Mouse (Mus musculus): ENCODE data around the gene B9d1. TPM values are rescaled to one million over a fixed set of nuclear protein-coding genes. Genes with fewer than 3 reads are reported as not detected.

B9d1 gene
- polyA plus RNA-seq, 1 experiment from 2014 or later, result 47.9 TPM

GRCm38 (mm10) chr11:61494129-61494997 lies 10.6 kb upstream of the B9d1 start, which contains the start of gene Mapk7:
Mapk7 (minus strand) TSS chr11:61494406.
- peak within 1 kb of the TSS; percentile 79 for H3K4me3 ChIP-seq (ENCODE audit: low read length)
- under 1% methylated on average over 59 of the region's 62 CpGs for WGBS

GRCm38 (mm10) chr11:61495528-61495927 lies 9.4 kb upstream of the B9d1 start:
- ATAC-seq (ENCODE audit: low read depth), result no peak
- Histone ChIP-seq H3K4me1 (replicated peaks; ENCODE audit: control insufficient read depth, insufficient read depth, low read length) (peaks cover 15% of the 10 kb centered on the region), H3K4me2 (ENCODE audit: low read depth, low read length) (no peak overlapping the region), H3K4me3 (ENCODE audit: low read length) (no peak overlapping the region), H3K9me3 (ENCODE audit: control insufficient read depth, low read length) (no peaks in the 10 kb centered on the region), H3K27ac (ENCODE audit: low read length) (peak overlapping the region; percentile 92), H3K36me3 (ENCODE audit: control insufficient read depth, insufficient read depth, low read length) (peaks cover 17% of the 10 kb centered on the region), H3K9ac (ENCODE audit: low read length) (no peak overlapping the region), H3K27me3 (ENCODE audit: control insufficient read depth, insufficient read depth, low read depth, low read length) (no peaks in the 10 kb centered on the region)
- 74% methylated on average over 2 of the region's 2 CpGs for WGBS

More at GRCm38 (mm10) chr11:61494129-61494997, 10.6 kb upstream of the B9d1 start, which contains the start of gene Mapk7:
- Histone ChIP-seq H3K9ac (ENCODE audit: low read length) (peak within 1 kb of the TSS; percentile 85), H3K27ac (ENCODE audit: low read length) (peak within 1 kb of the TSS; percentile 92), H3K4me2 (ENCODE audit: low read depth, low read length) (peak within 1 kb of the TSS; percentile 92), H3K36me3 (ENCODE audit: control insufficient read depth, insufficient read depth, low read length) (peaks cover 28% of the 10 kb centered on the region), H3K9me3 (ENCODE audit: control insufficient read depth, low read length) (no peaks in the 10 kb centered on the region), H3K4me1 (replicated peaks; ENCODE audit: control insufficient read depth, insufficient read depth, low read length) (peaks cover 15% of the 10 kb centered on the region), H3K27me3 (ENCODE audit: control insufficient read depth, insufficient read depth, low read depth, low read length) (no peaks in the 10 kb centered on the region)
- peak; percentile 94 for ATAC-seq (ENCODE audit: low read depth)

DNA sequence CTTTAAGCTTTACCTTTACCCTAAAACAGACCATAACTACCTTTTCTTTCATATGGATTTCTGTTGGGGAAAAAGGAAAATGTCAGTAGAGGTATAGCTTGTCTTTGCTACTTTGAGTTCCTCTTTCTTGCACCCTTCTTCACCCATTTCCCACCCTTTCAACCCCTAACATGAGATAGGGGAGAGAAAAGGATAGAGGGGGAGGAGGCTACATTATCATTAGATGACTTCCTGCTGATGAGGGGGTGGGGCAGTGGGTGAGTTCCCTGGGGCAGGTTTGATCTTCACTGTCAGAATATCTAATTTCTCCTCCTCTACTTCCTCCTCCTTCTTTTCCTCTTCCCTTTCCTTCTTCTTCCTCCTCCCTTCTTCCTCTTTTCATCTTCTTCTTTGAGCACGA lies 7.5 kb upstream of the B9d1 start:
- Histone ChIP-seq H3K4me3 (ENCODE audit: low read length) (no peak overlapping the region), H3K4me2 (ENCODE audit: low read depth, low read length) (no peak overlapping the region), H3K9ac (ENCODE audit: low read length) (no peak overlapping the region), H3K27me3 (ENCODE audit: control insufficient read depth, insufficient read depth, low read depth, low read length) (no peaks in the 10 kb centered on the region), H3K36me3 (ENCODE audit: control insufficient read depth, insufficient read depth, low read length) (no peaks in the 10 kb centered on the region), H3K4me1 (replicated peaks; ENCODE audit: control insufficient read depth, insufficient read depth, low read length) (peaks cover 15% of the 10 kb centered on the region), H3K9me3 (ENCODE audit: control insufficient read depth, low read length) (no peaks in the 10 kb centered on the region), H3K27ac (ENCODE audit: low read length) (no peak overlapping the region)
- WGBS, result 69% methylated on average over 1 of the region's 1 CpGs
- ATAC-seq (ENCODE audit: low read depth), result no peak

DNA sequence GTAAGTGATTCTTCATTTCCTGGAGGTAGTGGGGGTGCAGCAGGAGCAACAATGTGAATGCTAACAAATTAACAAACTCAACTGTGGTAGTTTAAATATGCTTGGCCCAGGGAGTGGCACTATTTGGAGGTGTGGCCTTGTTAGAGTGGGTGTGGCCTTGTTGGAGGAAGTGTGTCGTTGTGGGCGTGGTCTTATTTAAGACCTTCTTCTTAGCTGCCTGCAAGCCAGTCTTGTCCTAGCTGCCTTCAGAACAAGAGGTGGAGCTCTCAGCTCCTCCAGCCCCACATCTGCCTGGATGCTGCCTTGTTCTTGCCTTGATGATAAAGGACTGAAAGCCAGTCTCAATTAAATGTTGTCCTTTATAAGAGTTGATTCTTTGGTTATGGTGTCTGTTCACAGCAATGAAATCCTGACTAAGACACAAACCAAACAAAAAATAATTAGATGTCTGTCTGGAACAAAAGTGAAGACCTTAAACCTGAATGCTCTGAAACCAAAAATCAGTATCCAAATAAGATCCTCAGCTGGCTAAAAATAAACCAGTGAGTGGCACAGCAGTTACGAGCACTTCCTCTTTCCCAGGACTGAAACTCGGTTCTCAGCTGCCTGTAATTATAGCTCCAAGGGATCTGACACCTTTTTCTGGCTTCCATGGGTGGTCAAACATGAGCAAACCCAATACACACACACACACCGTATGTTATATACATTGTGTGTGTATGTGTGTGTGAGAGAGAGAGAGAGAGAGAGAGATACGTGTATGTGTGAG lies 6.0 kb upstream of the B9d1 start:
- Histone ChIP-seq H3K27ac (ENCODE audit: low read length) (no peak overlapping the region), H3K9me3 (ENCODE audit: control insufficient read depth, low read length) (no peaks in the 10 kb centered on the region)
- ATAC-seq (ENCODE audit: low read depth), result no peak

GRCm38 (mm10) chr11:61503933-61504332 lies 1.0 kb upstream of the B9d1 start:
- Histone ChIP-seq H3K36me3 (ENCODE audit: control insufficient read depth, insufficient read depth, low read length) (no peaks in the 10 kb centered on the region), H3K9ac (ENCODE audit: low read length) (no peak overlapping the region), H3K4me2 (ENCODE audit: low read depth, low read length) (no peak overlapping the region), H3K9me3 (ENCODE audit: control insufficient read depth, low read length) (no peaks in the 10 kb centered on the region), H3K4me3 (ENCODE audit: low read length) (no peak overlapping the region), H3K27me3 (ENCODE audit: control insufficient read depth, insufficient read depth, low read depth, low read length) (no peaks in the 10 kb centered on the region), H3K4me1 (replicated peaks; ENCODE audit: control insufficient read depth, insufficient read depth, low read length) (peaks cover 14% of the 10 kb centered on the region), H3K27ac (ENCODE audit: low read length) (no peak overlapping the region)
- 58% methylated on average over 8 of the region's 8 CpGs for WGBS
- ATAC-seq (ENCODE audit: low read depth), result no peak

More for the DNA sequence above, 6.0 kb upstream of the B9d1 start:
- 46% methylated on average over 6 of the region's 6 CpGs for WGBS
- Histone ChIP-seq H3K4me2 (ENCODE audit: low read depth, low read length) (no peak overlapping the region), H3K36me3 (ENCODE audit: control insufficient read depth, insufficient read depth, low read length) (no peaks in the 10 kb centered on the region), H3K4me3 (ENCODE audit: low read length) (no peak overlapping the region), H3K4me1 (replicated peaks; ENCODE audit: control insufficient read depth, insufficient read depth, low read length) (peaks cover 7% of the 10 kb centered on the region; the same call in 1 of the 2 replicates), H3K27me3 (ENCODE audit: control insufficient read depth, insufficient read depth, low read depth, low read length) (no peaks in the 10 kb centered on the region), H3K9ac (ENCODE audit: low read length) (no peak overlapping the region)

DNA sequence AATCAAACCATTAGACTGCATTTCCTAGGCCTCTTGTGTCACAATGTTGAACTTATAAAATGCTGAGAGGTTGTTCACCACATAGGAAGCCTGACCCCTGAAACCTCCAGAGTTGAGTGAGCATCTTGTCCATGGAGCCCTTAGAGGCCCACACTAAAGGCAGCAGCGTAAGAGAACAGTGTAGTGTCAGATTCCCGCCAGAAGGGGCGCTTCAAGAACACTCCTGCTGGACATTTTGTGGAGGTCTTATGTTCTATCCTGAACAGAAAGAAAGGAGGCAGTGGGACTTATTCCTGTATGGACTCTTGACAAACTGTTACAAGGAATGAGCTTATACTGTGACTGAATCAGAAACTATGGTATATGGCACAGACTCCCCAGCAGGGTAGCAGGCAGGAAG lies 10.0 kb downstream of the B9d1 start:
- no peak overlapping the region for H3K4me3 ChIP-seq (ENCODE audit: low read length)
- no peak for ATAC-seq (ENCODE audit: low read depth)
- H3K36me3 ChIP-seq (ENCODE audit: control insufficient read depth, insufficient read depth, low read length), result peaks cover 14% of the 10 kb centered on the region; the same call in 1 of the 2 replicates
- H3K9ac ChIP-seq (ENCODE audit: low read length), result no peak overlapping the region
- no peaks in the 10 kb centered on the region for H3K4me1 ChIP-seq (replicated peaks; ENCODE audit: control insufficient read depth, insufficient read depth, low read length)
- H3K4me2 ChIP-seq (ENCODE audit: low read depth, low read length), result no peak overlapping the region
- no peaks in the 10 kb centered on the region for H3K9me3 ChIP-seq (ENCODE audit: control insufficient read depth, low read length)
- no peaks in the 10 kb centered on the region for H3K27me3 ChIP-seq (ENCODE audit: control insufficient read depth, insufficient read depth, low read depth, low read length)
- H3K27ac ChIP-seq (ENCODE audit: low read length), result no peak overlapping the region
- 43% methylated on average over 3 of the region's 3 CpGs for WGBS

- Histone ChIP-seq H3K9me3 (ENCODE audit: control insufficient read depth, low read length) (no peaks in the 10 kb centered on the region), H3K4me3 (ENCODE audit: low read length) (no peak overlapping the region), H3K27ac (ENCODE audit: low read length) (no peak overlapping the region), H3K9ac (ENCODE audit: low read length) (no peak overlapping the region), H3K36me3 (ENCODE audit: control insufficient read depth, insufficient read depth, low read length) (peaks cover 21% of the 10 kb centered on the region), H3K4me1 (replicated peaks; ENCODE audit: control insufficient read depth, insufficient read depth, low read length) (no peaks in the 10 kb centered on the region), H3K27me3 (ENCODE audit: control insufficient read depth, insufficient read depth, low read depth, low read length) (no peaks in the 10 kb centered on the region), H3K4me2 (ENCODE audit: low read depth, low read length) (no peak overlapping the region)
- 91% methylated on average over 1 of the region's 1 CpGs for WGBS
- ATAC-seq (ENCODE audit: low read depth), result no peak
Observed at GRCm38 (mm10) chr11:61517971-61518370, 13.0 kb downstream of the B9d1 start.

DNA sequence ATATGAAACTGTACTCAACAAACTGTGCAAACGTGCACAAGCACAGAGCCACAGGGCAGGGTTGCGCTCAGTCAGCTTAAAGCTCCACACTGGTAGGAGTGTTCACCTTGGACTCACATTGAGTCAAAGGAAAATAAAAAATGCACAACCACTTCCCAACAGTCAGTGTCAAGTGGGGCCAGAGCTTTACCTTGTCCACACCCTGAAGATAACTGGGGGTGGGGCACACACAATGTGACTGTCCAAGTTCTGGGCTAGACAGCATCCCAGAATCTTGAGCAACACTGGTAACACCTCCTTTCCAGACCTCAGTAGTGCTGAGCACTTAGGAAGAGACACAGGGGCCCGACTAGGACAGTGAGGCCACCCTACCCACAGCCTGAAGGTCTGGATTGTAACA lies 13.9 kb downstream of the B9d1 start:
- no peak overlapping the region for H3K4me2 ChIP-seq (ENCODE audit: low read depth, low read length)
- no peak overlapping the region for H3K9ac ChIP-seq (ENCODE audit: low read length)
- H3K4me3 ChIP-seq (ENCODE audit: low read length), result no peak overlapping the region
- H3K9me3 ChIP-seq (ENCODE audit: control insufficient read depth, low read length), result no peaks in the 10 kb centered on the region
- 80% methylated on average over 3 of the region's 3 CpGs for WGBS
- peaks cover 21% of the 10 kb centered on the region; the same call in 1 of the 2 replicates for H3K36me3 ChIP-seq (ENCODE audit: control insufficient read depth, insufficient read depth, low read length)
- H3K27me3 ChIP-seq (ENCODE audit: control insufficient read depth, insufficient read depth, low read depth, low read length), result no peaks in the 10 kb centered on the region
- ATAC-seq (ENCODE audit: low read depth), result no peak
- no peak overlapping the region for H3K27ac ChIP-seq (ENCODE audit: low read length)
- no peaks in the 10 kb centered on the region for H3K4me1 ChIP-seq (replicated peaks; ENCODE audit: control insufficient read depth, insufficient read depth, low read length)

DNA sequence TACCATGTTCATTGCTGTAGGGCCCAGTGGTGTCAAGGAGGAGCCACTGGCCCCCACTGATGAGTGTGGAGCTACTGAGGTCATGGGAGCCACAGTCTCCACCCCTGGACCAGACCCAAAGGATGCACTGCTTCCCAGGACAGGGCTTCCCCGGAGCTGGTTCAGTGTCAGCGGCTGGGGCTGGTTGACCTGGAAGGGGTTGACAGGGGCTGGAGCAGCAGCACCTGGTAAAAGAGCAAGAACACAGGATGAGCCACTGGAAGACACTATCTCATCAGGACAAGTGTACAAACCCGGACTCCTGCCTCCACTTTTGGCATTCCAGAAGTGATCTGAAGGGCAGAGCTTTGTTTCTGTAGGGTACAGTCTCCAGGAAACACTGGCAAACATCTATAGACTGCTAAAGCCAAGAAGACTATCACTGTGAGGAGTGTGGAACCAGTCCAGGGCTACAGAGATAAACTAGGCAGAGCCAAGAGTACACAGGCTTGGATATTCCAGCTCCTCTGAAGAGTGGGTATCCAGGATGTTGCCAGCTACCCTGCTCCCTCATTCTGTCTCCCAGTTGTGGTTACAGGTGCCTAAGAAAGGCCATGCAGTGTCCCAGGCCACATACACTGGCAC lies 14.7 kb downstream of the B9d1 start:
- no peak for ATAC-seq (ENCODE audit: low read depth)
- WGBS, result 85% methylated on average over 3 of the region's 3 CpGs

More for the DNA sequence above, 14.7 kb downstream of the B9d1 start:
- no peak overlapping the region for H3K27ac ChIP-seq (ENCODE audit: low read length)
- no peak overlapping the region for H3K9ac ChIP-seq (ENCODE audit: low read length)
- H3K4me3 ChIP-seq (ENCODE audit: low read length), result no peak overlapping the region
- peaks cover 21% of the 10 kb centered on the region; the same call in 1 of the 2 replicates for H3K36me3 ChIP-seq (ENCODE audit: control insufficient read depth, insufficient read depth, low read length)
- no peaks in the 10 kb centered on the region for H3K9me3 ChIP-seq (ENCODE audit: control insufficient read depth, low read length)
- H3K27me3 ChIP-seq (ENCODE audit: control insufficient read depth, insufficient read depth, low read depth, low read length), result no peaks in the 10 kb centered on the region
- no peaks in the 10 kb centered on the region for H3K4me1 ChIP-seq (replicated peaks; ENCODE audit: control insufficient read depth, insufficient read depth, low read length)
- H3K4me2 ChIP-seq (ENCODE audit: low read depth, low read length), result no peak overlapping the region

Measured in lung, embryonic 16.5 days (tissue).